Mouse (Mus musculus) left cerebral cortex, adult 18-20 months (tissue): Measurements from ENCODE around the gene Ripk3. TPM values are rescaled to one million over a fixed set of nuclear protein-coding genes. Genes with fewer than 3 reads are reported as not detected.
A peak's percentile ranks its signal among the peaks of the same experiment; 100 is the strongest.

Experiments used
- DNase-seq, 2 experiments: peaks; one replicate each; pipeline ENCODE4 v3.0.0; 2021 to 2022; ENCODE audit warnings: low spot score in 2 of 2, mixed read lengths in 1 of 2
- total RNA-seq, 2 experiments: library from RNA; stranded (reverse); gene quantifications; 2 replicates each; pipeline ENCODE4 v1.2.3; 2021

Gene Ripk3
- total RNA-seq, 2 experiments from 2014 or later: 0.44 to 1.7 TPM

- DNase-seq: peak in 1 of 2 experiments; percentile 30
Measured at GRCm38 (mm10) chr14:55762001-55762821, 26.5 kb downstream of the Ripk3 start.

- no peak for DNase-seq
Measured at GRCm38 (mm10) chr14:55761163-55761562, 27.5 kb downstream of the Ripk3 start, which contains the start of gene Ltb4r2. Gene Ltb4r2 (plus strand): TSS chr14:55761428.

GRCm38 (mm10) chr14:55760156-55760555 lies 28.5 kb downstream of the Ripk3 start:
- peak; percentile 84 to 88 for DNase-seq

GRCm38 (mm10) chr14:55758363-55758784 lies 30.3 kb downstream of the Ripk3 start, which contains the start of gene Cideb:
Gene Cideb (minus strand): TSS chr14:55758458.
- peak; percentile 34 to 39 for DNase-seq

- no peak for DNase-seq
Measured at GRCm38 (mm10) chr14:55757566-55757965, 31.1 kb downstream of the Ripk3 start.

GRCm38 (mm10) chr14:55747051-55747847 lies 41.4 kb downstream of the Ripk3 start:
- no peak for DNase-seq

- DNase-seq: no peak
Measured at GRCm38 (mm10) chr14:55745861-55746237, 42.8 kb downstream of the Ripk3 start.

- peak; percentile 84 to 90 for DNase-seq
Measured at GRCm38 (mm10) chr14:55745180-55745860, 43.3 kb downstream of the Ripk3 start, which contains the start of the genes Dhrs1 and Nop9. Gene Dhrs1 (minus strand): TSS chr14:55745690. Gene Nop9 (plus strand): TSS chr14:55745693.

GRCm38 (mm10) chr14:55743711-55744110 lies 45.0 kb downstream of the Ripk3 start:
- DNase-seq: peak; percentile 87 to 90

GRCm38 (mm10) chr14:55737086-55737687 lies 51.5 kb downstream of the Ripk3 start:
- no peak for DNase-seq

GRCm38 (mm10) chr14:55735758-55736157 lies 52.9 kb downstream of the Ripk3 start:
- DNase-seq: no peak

- DNase-seq: no peak
Measured at GRCm38 (mm10) chr14:55735334-55735733, 53.3 kb downstream of the Ripk3 start.

Other genes with a start within 250 kb of the Ripk3 start
- 10 to 100 TPM; 27.6 to 37.2 TPM for gene Pck2, start 248.6 kb downstream of the Ripk3 start, total RNA-seq
- 10 to 100 TPM; 83.6 to 86.8 TPM for gene Dcaf11, start 228.9 kb downstream of the Ripk3 start, total RNA-seq
- gene A730061H03Rik, start 228.5 kb downstream of the Ripk3 start, total RNA-seq: not detected
- gene Fitm1, start 213.2 kb downstream of the Ripk3 start, total RNA-seq: not detected
- gene Psme1, start 210.7 kb downstream of the Ripk3 start, total RNA-seq: 10 to 100 TPM; 47.2 to 58.6 TPM
- gene Emc9, start 203.6 kb downstream of the Ripk3 start, total RNA-seq: 10 to 100 TPM; 44.7 to 58.2 TPM
- gene Psme2, start 197.8 kb downstream of the Ripk3 start, total RNA-seq: 10 to 100 TPM; 59.6 to 65.7 TPM
- gene Rnf31, start 197.2 kb downstream of the Ripk3 start, total RNA-seq: 10 to 100 TPM; 42.0 to 46.2 TPM
- 10 to 100 TPM; 11.7 to 11.8 TPM for gene Irf9, start 185.3 kb downstream of the Ripk3 start, total RNA-seq
- 1 to 10 TPM; 1.7 to 2.7 TPM for gene Rec8, start 170.8 kb downstream of the Ripk3 start, total RNA-seq
- 100 to 1,000 TPM; 106 to 116 TPM for gene Ipo4, start 152.9 kb downstream of the Ripk3 start, total RNA-seq
- gene Gm49378, start 151.0 kb downstream of the Ripk3 start, total RNA-seq: 1 to 10 TPM; 3.6 to 4.3 TPM
- 10 to 100 TPM; 37.0 to 39.8 TPM for gene Tm9sf1, start 145.1 kb downstream of the Ripk3 start, total RNA-seq
- gene Tssk4, start 138.7 kb downstream of the Ripk3 start, total RNA-seq: 1 to 10 TPM in 1 of 2 experiments, under 1 TPM in 1; 0.94 to 1.1 TPM
- 10 to 100 TPM; 40.1 to 42.2 TPM for gene Mdp1, start 128.4 kb downstream of the Ripk3 start, total RNA-seq
- 10 to 100 TPM; 20.1 to 22.8 TPM for gene Gmpr2, start 116.9 kb downstream of the Ripk3 start, total RNA-seq
- gene Nedd8, start 116.7 kb downstream of the Ripk3 start, total RNA-seq: 100 to 1,000 TPM; 318 to 349 TPM
- 10 to 100 TPM; 14.8 to 19.7 TPM for gene Tinf2, start 107.0 kb downstream of the Ripk3 start, total RNA-seq
- gene Tgm1, start 74.9 kb downstream of the Ripk3 start, total RNA-seq: not detected
- 10 to 100 TPM; 47.1 to 51.2 TPM for gene Rabggta, start 66.6 kb downstream of the Ripk3 start, total RNA-seq
- gene Dhrs1, start 43.2 kb downstream of the Ripk3 start, total RNA-seq: 10 to 100 TPM; 86.9 to 88.7 TPM
- 10 to 100 TPM; 10.7 to 11.6 TPM for gene Nop9, start 43.2 kb downstream of the Ripk3 start, total RNA-seq
- 1 to 10 TPM; 2.3 to 2.4 TPM for gene Cideb, start 30.4 kb downstream of the Ripk3 start, total RNA-seq
- under 1 TPM; 0.26 to 0.52 TPM for gene Ltb4r2, start 27.4 kb downstream of the Ripk3 start, total RNA-seq
- gene Ltb4r1, start 22.9 kb downstream of the Ripk3 start, total RNA-seq: under 1 TPM in 1 of 2 experiments, not detected in 1; 0.33 TPM
- 1 to 10 TPM; 4.9 to 8.6 TPM for gene Adcy4, start 4.8 kb downstream of the Ripk3 start, total RNA-seq
- 1 to 10 TPM; 3.0 to 3.3 TPM for gene Nfatc4, start 34.3 kb upstream of the Ripk3 start, total RNA-seq
- gene Nynrin, start 65.1 kb upstream of the Ripk3 start, total RNA-seq: 1 to 10 TPM; 6.2 to 9.0 TPM
- under 1 TPM; 0.16 to 0.23 TPM for gene Cbln3, start 95.5 kb upstream of the Ripk3 start, total RNA-seq
- 10 to 100 TPM; 12.3 to 13.0 TPM for gene Khnyn, start 96.1 kb upstream of the Ripk3 start, total RNA-seq
- 100 to 1,000 TPM in 1 of 2 experiments, 10 to 100 TPM in 1; 96.5 to 104 TPM for gene Sdr39u1, start 111.4 kb upstream of the Ripk3 start, total RNA-seq
- gene Cma1, start 155.8 kb upstream of the Ripk3 start, total RNA-seq: not detected
- gene Cma2, start 162.1 kb upstream of the Ripk3 start, total RNA-seq: not detected
- not detected for gene Mcpt1, start 229.1 kb upstream of the Ripk3 start, total RNA-seq
- not detected for gene Mcpt9, start 241.6 kb upstream of the Ripk3 start, total RNA-seq